Mouse (Mus musculus): ENCODE measurements around the gene Gm11034.

Gm11034 gene

GRCm38 (mm10) chr8:72213536-72213935 lies at the start of gene Gm11034:
Gene Gm11034, minus strand, starts transcription at chr8:72213636.
- in situ Hi-C loops (cut with MboI, MseI), result loop anchor here (10.0 to 25.0 kb wide), 2 partner anchors 1076 to 1979 kb away; partner anchors contain the start of genes Armc6 and Sugp2

GRCm38 (mm10) chr8:72262756-72263155 lies 49.3 kb upstream of the Gm11034 start:
- in situ Hi-C loops (cut with MboI, MseI), result no loop called here

- in situ Hi-C loops (cut with MboI, MseI), result no loop called here
Observed at GRCm38 (mm10) chr8:72261872-72262271, 48.4 kb upstream of the Gm11034 start.

- in situ Hi-C loops (cut with MboI, MseI), result no loop called here
Observed at GRCm38 (mm10) chr8:72261431-72261830, 48.0 kb upstream of the Gm11034 start.

GRCm38 (mm10) chr8:72261019-72261418 lies 47.6 kb upstream of the Gm11034 start:
- in situ Hi-C loops (cut with MboI, MseI), result no loop called here

- in situ Hi-C loops (cut with MboI, MseI), result no loop called here
Observed at GRCm38 (mm10) chr8:72260585-72260984, 47.1 kb upstream of the Gm11034 start.

- in situ Hi-C loops (cut with MboI, MseI), result loop anchor here (10.0 kb wide), 1 partner anchor 295 kb away; no protein-coding TSS in a partner anchor
Observed at GRCm38 (mm10) chr8:72259862-72260261, 46.4 kb upstream of the Gm11034 start.

GRCm38 (mm10) chr8:72257902-72258238 lies 44.4 kb upstream of the Gm11034 start:
- in situ Hi-C loops (cut with MboI, MseI), result loop anchor here (10.0 kb wide), 1 partner anchor 297 kb away; no protein-coding TSS in a partner anchor

GRCm38 (mm10) chr8:72257171-72257901 lies 43.9 kb upstream of the Gm11034 start:
- in situ Hi-C loops (cut with MboI, MseI), result loop anchor here (10.0 kb wide), 1 partner anchor 297 kb away; no protein-coding TSS in a partner anchor

- in situ Hi-C loops (cut with MboI, MseI), result no loop called here
Observed at GRCm38 (mm10) chr8:72244610-72245009, 31.2 kb upstream of the Gm11034 start.

GRCm38 (mm10) chr8:72242226-72242625 lies 28.8 kb upstream of the Gm11034 start:
- in situ Hi-C loops (cut with MboI, MseI), result no loop called here

- in situ Hi-C loops (cut with MboI, MseI), result no loop called here
Observed at GRCm38 (mm10) chr8:72240951-72241350, 27.5 kb upstream of the Gm11034 start.

GRCm38 (mm10) chr8:72240403-72240763 lies 26.9 kb upstream of the Gm11034 start:
- in situ Hi-C loops (cut with MboI, MseI), result no loop called here

GRCm38 (mm10) chr8:72239499-72240402 lies 26.3 kb upstream of the Gm11034 start, which contains the start of gene Ap1m1:
Gene Ap1m1, plus strand, starts transcription at chr8:72240018.
- in situ Hi-C loops (cut with MboI, MseI), result no loop called here

- in situ Hi-C loops (cut with MboI, MseI), result loop anchor here (25.0 kb wide), 1 partner anchor 1085 kb away; no protein-coding TSS in a partner anchor
Observed at GRCm38 (mm10) chr8:72222656-72223055, 9.2 kb upstream of the Gm11034 start.

GRCm38 (mm10) chr8:72220758-72221157 lies 7.3 kb upstream of the Gm11034 start:
- in situ Hi-C loops (cut with MboI, MseI), result loop anchor here (25.0 kb wide), 1 partner anchor 1083 kb away; no protein-coding TSS in a partner anchor

- in situ Hi-C loops (cut with MboI, MseI), result loop anchor here (5.0 to 25.0 kb wide), 3 partner anchors 42 to 1985 kb away; partner anchors contain the start of genes Armc6 and Sugp2
Observed at GRCm38 (mm10) chr8:72219541-72220363, 6.3 kb upstream of the Gm11034 start, which contains the start of gene Fam32a. Gene Fam32a, plus strand, starts transcription at chr8:72219730.

- in situ Hi-C loops (cut with MboI, MseI), result loop anchor here (5.0 to 25.0 kb wide), 3 partner anchors 42 to 1984 kb away; partner anchors contain the start of genes Armc6 and Sugp2
Observed at GRCm38 (mm10) chr8:72218781-72219540, 5.5 kb upstream of the Gm11034 start.

GRCm38 (mm10) chr8:72215871-72216270 lies 2.4 kb upstream of the Gm11034 start:
- in situ Hi-C loops (cut with MboI, MseI), result loop anchor here (5.0 to 25.0 kb wide), 3 partner anchors 39 to 1981 kb away; partner anchors contain the start of genes Armc6 and Sugp2

- in situ Hi-C loops (cut with MboI, MseI), result loop anchor here (5.0 to 25.0 kb wide), 3 partner anchors 38 to 1980 kb away; partner anchors contain the start of genes Armc6 and Sugp2
Observed at GRCm38 (mm10) chr8:72215060-72215459, 1.6 kb upstream of the Gm11034 start.

Measured in regulatory T cell (primary cell).